Mouse (Mus musculus) layer of hippocampus, postnatal 36 days (tissue): ENCODE measurements around the gene H2-DMa. TPM values are rescaled to one million over a fixed set of nuclear protein-coding genes. Genes with fewer than 3 reads are reported as not detected.

Experiments
- DNase-seq, 2 experiments: peaks; one replicate each; pipeline ENCODE4 v3.0.0; 2022
- total RNA-seq, 2 experiments: library from RNA; stranded (reverse); gene quantifications; 2 replicates each; pipeline ENCODE4 v1.2.3; 2021

The H2-DMa gene
- total RNA-seq = 10 to 100 TPM; 26.7 to 31.7 TPM

- DNase-seq = peak; percentile 99
Measured at GRCm38 (mm10) chr17:34119249-34120179, at the start of gene H2-DMa. Gene H2-DMa, plus strand, starts transcription at chr17:34119541.

GRCm38 (mm10) chr17:34072091-34072490, 47.2 kb upstream of the H2-DMa start:
- no peak for DNase-seq

GRCm38 (mm10) chr17:34075271-34075670, 44.1 kb upstream of the H2-DMa start:
- DNase-seq = peak; percentile 17 to 61

GRCm38 (mm10) chr17:34077549-34077948, 41.8 kb upstream of the H2-DMa start:
- peak; percentile 45 to 56 for DNase-seq

GRCm38 (mm10) chr17:34078148-34078547, 41.2 kb upstream of the H2-DMa start:
- DNase-seq = no peak

- no peak for DNase-seq
Measured at GRCm38 (mm10) chr17:34079002-34079401, 40.3 kb upstream of the H2-DMa start.

- DNase-seq = peak in 1 of 2 experiments; percentile 11
Measured at GRCm38 (mm10) chr17:34079621-34080020, 39.7 kb upstream of the H2-DMa start.

- no peak for DNase-seq
Measured at GRCm38 (mm10) chr17:34083104-34083503, 36.2 kb upstream of the H2-DMa start.

- no peak for DNase-seq
Measured at GRCm38 (mm10) chr17:34087386-34087785, 32.0 kb upstream of the H2-DMa start.

GRCm38 (mm10) chr17:34088124-34088523, 31.2 kb upstream of the H2-DMa start:
- DNase-seq = no peak

GRCm38 (mm10) chr17:34090923-34091322, 28.4 kb upstream of the H2-DMa start:
- no peak for DNase-seq

- DNase-seq = no peak
Measured at GRCm38 (mm10) chr17:34092197-34092875, 27.0 kb upstream of the H2-DMa start, which contains the start of gene H2-Oa. Gene H2-Oa, plus strand, starts transcription at chr17:34092340.

GRCm38 (mm10) chr17:34093199-34093874, 26.0 kb upstream of the H2-DMa start:
- DNase-seq = no peak

- DNase-seq = no peak
Measured at GRCm38 (mm10) chr17:34094283-34095035, 24.9 kb upstream of the H2-DMa start.

- no peak for DNase-seq
Measured at GRCm38 (mm10) chr17:34096497-34097010, 22.8 kb upstream of the H2-DMa start.

- no peak for DNase-seq
Measured at GRCm38 (mm10) chr17:34097272-34097671, 22.1 kb upstream of the H2-DMa start.

- no peak for DNase-seq
Measured at GRCm38 (mm10) chr17:34098709-34099479, 20.4 kb upstream of the H2-DMa start.

GRCm38 (mm10) chr17:34099531-34099930, 19.8 kb upstream of the H2-DMa start:
- no peak for DNase-seq

GRCm38 (mm10) chr17:34101185-34101584, 18.2 kb upstream of the H2-DMa start:
- no peak for DNase-seq

- DNase-seq = peak; percentile 83 to 87
Measured at GRCm38 (mm10) chr17:34101604-34102032, 17.7 kb upstream of the H2-DMa start.

- no peak for DNase-seq
Measured at GRCm38 (mm10) chr17:34102831-34103230, 16.5 kb upstream of the H2-DMa start.
